ENCODE assay signal across 15 mouse cellular contexts in genomic region chr6:125586042-125586566, GRCm38 (mm10). TPM values are rescaled to one million over a fixed set of nuclear protein-coding genes. Genes with fewer than 3 reads are reported as not detected.
DNase-seq lines count a peak whose midpoint lies in the region; ATAC-seq and TF ChIP-seq lines count a peak whose summit lies in the region.
"Had no signal": no experiment of that assay in that cellular context is flagged by ENCODE, and none has a peak within 500 bp of the region (broad histone marks: within the 10 kb centered on the region; RNA-seq: fewer than 3 reads in every experiment).

No protein-coding gene starts in this region.

- H3K36me3 ChIP-seq in hindbrain, embryonic 11.5 days (ENCODE audit: control insufficient read depth, insufficient read depth, low read length), result no peaks in the 10 kb centered on the region
- no peaks in the 10 kb centered on the region for H3K36me3 ChIP-seq in hindbrain, postnatal 0 days (ENCODE audit: insufficient read depth, low read length)
- H3K36me3 ChIP-seq in midbrain, embryonic 10.5 days, result no peaks in the 10 kb centered on the region
- no peaks in the 10 kb centered on the region for H3K36me3 ChIP-seq in midbrain, embryonic 16.5 days (ENCODE audit: control insufficient read depth, insufficient read depth, low read length)
- no peaks in the 10 kb centered on the region for H3K36me3 ChIP-seq in hindbrain, embryonic 15.5 days
- H3K36me3 ChIP-seq: embryonic facial prominence, embryonic 13.5 days; liver, embryonic 15.5 days; neural tube, embryonic 12.5 days had no signal

- WGBS in hindbrain, embryonic 11.5 days, result 65% methylated on average over 4 of the region's 4 CpGs
- WGBS in hindbrain, postnatal 0 days, result 62% methylated on average over 4 of the region's 4 CpGs
- WGBS in midbrain, embryonic 10.5 days, result 88% methylated on average over 4 of the region's 4 CpGs
- 41% methylated on average over 4 of the region's 4 CpGs for WGBS in midbrain, embryonic 16.5 days
- 56% methylated on average over 4 of the region's 4 CpGs for WGBS in hindbrain, embryonic 15.5 days

- no peak for TF ChIP-seq CTCF in hindbrain, postnatal 0 days (IDR thresholded peaks at IDR 0.05; ENCODE audit: low read depth)

- no peak overlapping the region for H3K9ac ChIP-seq in hindbrain, embryonic 11.5 days (ENCODE audit: low read depth, low read length)
- no peak overlapping the region for H3K9ac ChIP-seq in hindbrain, postnatal 0 days (replicated peaks; ENCODE audit: low read length)
- no peak overlapping the region for H3K9ac ChIP-seq in midbrain, embryonic 16.5 days (ENCODE audit: low read depth, low read length)
- H3K9ac ChIP-seq in hindbrain, embryonic 15.5 days, result no peak overlapping the region
- H3K9ac ChIP-seq: embryonic facial prominence, embryonic 13.5 days; liver, embryonic 15.5 days; neural tube, embryonic 12.5 days had no signal

- DNase-seq in hindbrain, embryonic 11.5 days (ENCODE audit: low spot score), result no peak
- DNase-seq in hindbrain, postnatal 0 days (ENCODE audit: low spot score), result no peak
- DNase-seq in midbrain, embryonic 10.5 days (ENCODE audit: low spot score), result no peak
- no peak for DNase-seq in right cerebral cortex, postnatal 36 days (ENCODE audit: low spot score in 2 of 2)
- DNase-seq in natural killer cell, adult 2 months (ENCODE audit: low spot score in 2 of 2), result no peak
- DNase-seq: cerebellum, adult 9-11 months; gastrocnemius, postnatal 25 days; heart, postnatal 10 days; layer of hippocampus, adult 9-11 months; lung, postnatal 10 days had no signal

- peak; percentile 51; the same call in 1 of the 2 replicates for ATAC-seq in hindbrain, embryonic 11.5 days (ENCODE audit: low FRiP score)
- ATAC-seq in hindbrain, postnatal 0 days, result no peak
- ATAC-seq in midbrain, embryonic 16.5 days, result no peak
- ATAC-seq in hindbrain, embryonic 15.5 days (ENCODE audit: low FRiP score, low read depth), result peak; percentile 27; the same call in 1 of the 2 replicates

- H3K4me1 ChIP-seq in hindbrain, embryonic 11.5 days (replicated peaks; ENCODE audit: control insufficient read depth, insufficient read depth, low read length), result no peaks in the 10 kb centered on the region
- H3K4me1 ChIP-seq in hindbrain, postnatal 0 days (ENCODE audit: insufficient read depth, low read length), result peaks cover 9% of the 10 kb centered on the region; the same call in 1 of the 2 replicates
- peaks cover 38% of the 10 kb centered on the region for H3K4me1 ChIP-seq in midbrain, embryonic 10.5 days
- peaks cover 9% of the 10 kb centered on the region for H3K4me1 ChIP-seq in midbrain, embryonic 16.5 days (ENCODE audit: control insufficient read depth, insufficient read depth, low read length)
- H3K4me1 ChIP-seq in hindbrain, embryonic 15.5 days (replicated peaks), result peaks cover 10% of the 10 kb centered on the region

- no peak overlapping the region for H3K27ac ChIP-seq in hindbrain, embryonic 11.5 days (ENCODE audit: low read depth, low read length)
- H3K27ac ChIP-seq in hindbrain, postnatal 0 days, result no peak overlapping the region
- peak overlapping the region; percentile 64 for H3K27ac ChIP-seq in midbrain, embryonic 10.5 days (replicated peaks)
- H3K27ac ChIP-seq in midbrain, embryonic 16.5 days (ENCODE audit: low read length), result no peak overlapping the region
- H3K27ac ChIP-seq in hindbrain, embryonic 15.5 days (replicated peaks), result no peak overlapping the region
- H3K27ac ChIP-seq: embryonic facial prominence, embryonic 13.5 days; liver, embryonic 15.5 days; neural tube, embryonic 12.5 days had no signal

- no peak overlapping the region for H3K4me2 ChIP-seq in hindbrain, embryonic 11.5 days (replicated peaks; ENCODE audit: low read depth, low read length)
- H3K4me2 ChIP-seq in hindbrain, postnatal 0 days (ENCODE audit: low read depth, low read length), result no peak overlapping the region
- H3K4me2 ChIP-seq in midbrain, embryonic 16.5 days (ENCODE audit: low read length), result no peak overlapping the region
- no peak overlapping the region for H3K4me2 ChIP-seq in hindbrain, embryonic 15.5 days
- H3K4me2 ChIP-seq: embryonic facial prominence, embryonic 13.5 days; liver, embryonic 15.5 days; neural tube, embryonic 12.5 days had no signal

- no peaks in the 10 kb centered on the region for H3K9me3 ChIP-seq in hindbrain, embryonic 11.5 days (ENCODE audit: control insufficient read depth, low read length)
- H3K9me3 ChIP-seq in hindbrain, postnatal 0 days (ENCODE audit: low read length), result no peaks in the 10 kb centered on the region
- no peaks in the 10 kb centered on the region for H3K9me3 ChIP-seq in midbrain, embryonic 10.5 days (replicated peaks)
- H3K9me3 ChIP-seq in midbrain, embryonic 16.5 days (replicated peaks; ENCODE audit: control insufficient read depth, low read length, poor library complexity, severe bottlenecking), result no peaks in the 10 kb centered on the region
- H3K9me3 ChIP-seq in hindbrain, embryonic 15.5 days, result no peaks in the 10 kb centered on the region
- H3K9me3 ChIP-seq: embryonic facial prominence, embryonic 13.5 days; liver, embryonic 15.5 days; neural tube, embryonic 12.5 days had no signal

- H3K4me3 ChIP-seq in hindbrain, embryonic 11.5 days (ENCODE audit: low read depth, low read length), result no peak overlapping the region
- H3K4me3 ChIP-seq in hindbrain, postnatal 0 days (ENCODE audit: low read length), result no peak overlapping the region
- H3K4me3 ChIP-seq in midbrain, embryonic 10.5 days, result no peak overlapping the region
- H3K4me3 ChIP-seq in midbrain, embryonic 16.5 days (ENCODE audit: low read depth, low read length), result no peak overlapping the region
- H3K4me3 ChIP-seq in hindbrain, embryonic 15.5 days, result no peak overlapping the region
- H3K4me3 ChIP-seq: embryonic facial prominence, embryonic 13.5 days; liver, embryonic 15.5 days; neural tube, embryonic 12.5 days had no signal

- H3K27me3 ChIP-seq in hindbrain, embryonic 11.5 days (ENCODE audit: control insufficient read depth, insufficient read depth, low read length), result no peaks in the 10 kb centered on the region
- H3K27me3 ChIP-seq in hindbrain, postnatal 0 days (ENCODE audit: insufficient read depth, low read length), result no peaks in the 10 kb centered on the region
- no peaks in the 10 kb centered on the region for H3K27me3 ChIP-seq in midbrain, embryonic 10.5 days (ENCODE audit: low read depth, poor library complexity, severe bottlenecking)
- H3K27me3 ChIP-seq in midbrain, embryonic 16.5 days (ENCODE audit: control insufficient read depth, insufficient read depth, low read depth, low read length), result no peaks in the 10 kb centered on the region
- no peaks in the 10 kb centered on the region for H3K27me3 ChIP-seq in hindbrain, embryonic 15.5 days
- H3K27me3 ChIP-seq: embryonic facial prominence, embryonic 13.5 days; liver, embryonic 15.5 days; neural tube, embryonic 12.5 days had no signal

RNA-seq across cellular contexts. Expression of gene Vwf, which starts 39.5 kb away (rescaled TPM):
- polyA plus RNA-seq in hindbrain, embryonic 11.5 days (2014; fragmentation: Nextera tagmentation; extraction: Ambion mirVana), result 10.3 and 10.7 TPM in 2 replicates
- total RNA-seq in hindbrain, postnatal 0 days (2014; rRNA removed), result 29.5 and 30.0 TPM in 2 replicates
- 11.2 and 17.2 TPM in 2 replicates for polyA plus RNA-seq in hindbrain, postnatal 0 days (2015; fragmentation: Nextera tagmentation; extraction: Ambion mirVana)
- 5.8 and 10.1 TPM in 2 replicates for polyA plus RNA-seq in midbrain, embryonic 10.5 days (2016; fragmentation: Nextera tagmentation; extraction: Ambion mirVana)
- polyA plus RNA-seq in midbrain, embryonic 16.5 days (2015; fragmentation: Nextera tagmentation; extraction: Ambion mirVana), result 8.4 and 9.8 TPM in 2 replicates
- 10.2 and 10.8 TPM in 2 replicates for polyA plus RNA-seq in hindbrain, embryonic 15.5 days (2015; fragmentation: Nextera tagmentation; extraction: Ambion mirVana)

Comparison
In these comparisons a context has a peak if more than half of its experiments do, and no peak if none do; other contexts are left out.
1. ATAC-seq: peak in hindbrain, embryonic 11.5 days (single experiment) and hindbrain, embryonic 15.5 days (single experiment); none in hindbrain, postnatal 0 days (single experiment) and midbrain, embryonic 16.5 days (single experiment).